Mouse (Mus musculus) olfactory bulb, adult 2 months (tissue): ENCODE results near the gene Ing3.

ENCODE experiments used
- CTCF ChIP-seq: fragments of 200-500 bp; IDR thresholded peaks from 2 replicates; pipeline ENCODE4 v1.5.1; 2012; ENCODE audit warnings: low read depth, mild to moderate bottlenecking, low read length, moderate library complexity; ENCODE audit not compliant: insufficient read depth
- POLR2A ChIP-seq: fragments of 200-500 bp; IDR thresholded peaks from 2 replicates; pipeline ENCODE4 v1.6.1; 2012; ENCODE audit warnings: mild to moderate bottlenecking, low read depth, low read length, moderate library complexity; ENCODE audit not compliant: insufficient read depth

- TF ChIP-seq POLR2A (no peak), CTCF (no peak)
Measured at GRCm38 (mm10) chr6:21910804-21911203, 38.6 kb upstream of the Ing3 start.
